Mouse (Mus musculus): ENCODE data around the gene Mia2. TPM values are rescaled to one million over a fixed set of nuclear protein-coding genes. Genes with fewer than 3 reads are reported as not detected.

Gene Mia2
- polyA plus RNA-seq, 1 experiment from 2014 or later: 60.0 TPM

GRCm38 (mm10) chr12:59161091-59161490 lies 65.5 kb downstream of the Mia2 start:
- DNase-seq (ENCODE audit: low spot score) (no peak), ATAC-seq (ENCODE audit: low FRiP score) (no peak)
- Histone ChIP-seq H3K9me3 (ENCODE audit: control insufficient read depth, low read length) (no peaks in the 10 kb centered on the region), H3K4me2 (replicated peaks; ENCODE audit: low read depth, low read length) (no peak overlapping the region), H3K4me3 (ENCODE audit: low read depth, low read length) (no peak overlapping the region), H3K27ac (ENCODE audit: low read depth, low read length) (no peak overlapping the region), H3K27me3 (ENCODE audit: control insufficient read depth, insufficient read depth, low read length) (no peaks in the 10 kb centered on the region), H3K36me3 (ENCODE audit: control insufficient read depth, insufficient read depth, low read length) (peaks cover 6% of the 10 kb centered on the region; the same call in 1 of the 2 replicates), H3K4me1 (replicated peaks; ENCODE audit: control insufficient read depth, insufficient read depth, low read length) (no peaks in the 10 kb centered on the region), H3K9ac (ENCODE audit: low read depth, low read length) (no peak overlapping the region)
- WGBS: 47% methylated on average over 2 of the region's 2 CpGs

GRCm38 (mm10) chr12:59162797-59163196 lies 67.2 kb downstream of the Mia2 start:
- Histone ChIP-seq H3K27ac (ENCODE audit: low read depth, low read length) (no peak overlapping the region), H3K4me3 (ENCODE audit: low read depth, low read length) (no peak overlapping the region), H3K4me2 (replicated peaks; ENCODE audit: low read depth, low read length) (no peak overlapping the region), H3K4me1 (replicated peaks; ENCODE audit: control insufficient read depth, insufficient read depth, low read length) (no peaks in the 10 kb centered on the region), H3K9me3 (ENCODE audit: control insufficient read depth, low read length) (no peaks in the 10 kb centered on the region), H3K9ac (ENCODE audit: low read depth, low read length) (no peak overlapping the region), H3K27me3 (ENCODE audit: control insufficient read depth, insufficient read depth, low read length) (no peaks in the 10 kb centered on the region), H3K36me3 (ENCODE audit: control insufficient read depth, insufficient read depth, low read length) (peaks cover 6% of the 10 kb centered on the region; the same call in 1 of the 2 replicates)
- ATAC-seq (ENCODE audit: low FRiP score) (no peak), DNase-seq (ENCODE audit: low spot score) (no peak)
- WGBS: 93% methylated on average over 2 of the region's 2 CpGs

GRCm38 (mm10) chr12:59164522-59164921 lies 68.9 kb downstream of the Mia2 start:
- no peak for ATAC-seq (ENCODE audit: low FRiP score)
- Histone ChIP-seq H3K9me3 (ENCODE audit: control insufficient read depth, low read length) (no peaks in the 10 kb centered on the region), H3K36me3 (ENCODE audit: control insufficient read depth, insufficient read depth, low read length) (peaks cover 2% of the 10 kb centered on the region; the same call in 1 of the 2 replicates), H3K4me3 (ENCODE audit: low read depth, low read length) (no peak overlapping the region), H3K4me1 (replicated peaks; ENCODE audit: control insufficient read depth, insufficient read depth, low read length) (no peaks in the 10 kb centered on the region), H3K9ac (ENCODE audit: low read depth, low read length) (no peak overlapping the region), H3K27me3 (ENCODE audit: control insufficient read depth, insufficient read depth, low read length) (no peaks in the 10 kb centered on the region), H3K4me2 (replicated peaks; ENCODE audit: low read depth, low read length) (no peak overlapping the region), H3K27ac (ENCODE audit: low read depth, low read length) (no peak overlapping the region)
- WGBS: 96% methylated on average over 6 of the region's 6 CpGs
- DNase-seq (ENCODE audit: low spot score): no peak

GRCm38 (mm10) chr12:59166557-59166956 lies 71.0 kb downstream of the Mia2 start:
- DNase-seq (ENCODE audit: low spot score) (no peak), ATAC-seq (ENCODE audit: low FRiP score) (no peak)
- no peaks in the 10 kb centered on the region for H3K9me3 ChIP-seq (ENCODE audit: control insufficient read depth, low read length)
- H3K27ac ChIP-seq (ENCODE audit: low read depth, low read length): no peak overlapping the region
- H3K27me3 ChIP-seq (ENCODE audit: control insufficient read depth, insufficient read depth, low read length): no peaks in the 10 kb centered on the region
- no peaks in the 10 kb centered on the region for H3K4me1 ChIP-seq (replicated peaks; ENCODE audit: control insufficient read depth, insufficient read depth, low read length)
- H3K9ac ChIP-seq (ENCODE audit: low read depth, low read length): no peak overlapping the region
- 95% methylated on average over 4 of the region's 4 CpGs for WGBS
- H3K4me2 ChIP-seq (replicated peaks; ENCODE audit: low read depth, low read length): no peak overlapping the region
- H3K36me3 ChIP-seq (ENCODE audit: control insufficient read depth, insufficient read depth, low read length): peaks cover 6% of the 10 kb centered on the region; the same call in 1 of the 2 replicates
- no peak overlapping the region for H3K4me3 ChIP-seq (ENCODE audit: low read depth, low read length)

- Histone ChIP-seq H3K27ac (ENCODE audit: low read depth, low read length) (no peak overlapping the region), H3K36me3 (ENCODE audit: control insufficient read depth, insufficient read depth, low read length) (peaks cover 4% of the 10 kb centered on the region; the same call in 1 of the 2 replicates), H3K9me3 (ENCODE audit: control insufficient read depth, low read length) (no peaks in the 10 kb centered on the region), H3K4me3 (ENCODE audit: low read depth, low read length) (no peak overlapping the region), H3K4me2 (replicated peaks; ENCODE audit: low read depth, low read length) (no peak overlapping the region), H3K9ac (ENCODE audit: low read depth, low read length) (no peak overlapping the region), H3K27me3 (ENCODE audit: control insufficient read depth, insufficient read depth, low read length) (no peaks in the 10 kb centered on the region), H3K4me1 (replicated peaks; ENCODE audit: control insufficient read depth, insufficient read depth, low read length) (no peaks in the 10 kb centered on the region)
- DNase-seq (ENCODE audit: low spot score) (no peak), ATAC-seq (ENCODE audit: low FRiP score) (no peak)
- 94% methylated on average over 4 of the region's 4 CpGs for WGBS
Observed at GRCm38 (mm10) chr12:59169935-59170334, 74.3 kb downstream of the Mia2 start.

- 92% methylated on average over 3 of the region's 3 CpGs for WGBS
- H3K36me3 ChIP-seq (ENCODE audit: control insufficient read depth, insufficient read depth, low read length): 0 out of 2 replicates have a peak, but pooled peaks cover 6% of the 10 kb centered on the region
- H3K4me3 ChIP-seq (ENCODE audit: low read depth, low read length): no peak overlapping the region
- no peaks in the 10 kb centered on the region for H3K9me3 ChIP-seq (ENCODE audit: control insufficient read depth, low read length)
- DNase-seq (ENCODE audit: low spot score) (no peak), ATAC-seq (ENCODE audit: low FRiP score) (no peak)
- H3K9ac ChIP-seq (ENCODE audit: low read depth, low read length): no peak overlapping the region
- H3K4me1 ChIP-seq (replicated peaks; ENCODE audit: control insufficient read depth, insufficient read depth, low read length): no peaks in the 10 kb centered on the region
- H3K27me3 ChIP-seq (ENCODE audit: control insufficient read depth, insufficient read depth, low read length): no peaks in the 10 kb centered on the region
- no peak overlapping the region for H3K27ac ChIP-seq (ENCODE audit: low read depth, low read length)
- no peak overlapping the region for H3K4me2 ChIP-seq (replicated peaks; ENCODE audit: low read depth, low read length)
Observed at GRCm38 (mm10) chr12:59177814-59178213, 82.2 kb downstream of the Mia2 start.

GRCm38 (mm10) chr12:59188086-59188682 lies 92.6 kb downstream of the Mia2 start:
- Histone ChIP-seq H3K4me2 (replicated peaks; ENCODE audit: low read depth, low read length) (no peak overlapping the region), H3K9me3 (ENCODE audit: control insufficient read depth, low read length) (no peaks in the 10 kb centered on the region), H3K27me3 (ENCODE audit: control insufficient read depth, insufficient read depth, low read length) (no peaks in the 10 kb centered on the region), H3K27ac (ENCODE audit: low read depth, low read length) (no peak overlapping the region), H3K9ac (ENCODE audit: low read depth, low read length) (no peak overlapping the region), H3K4me3 (ENCODE audit: low read depth, low read length) (no peak overlapping the region), H3K4me1 (replicated peaks; ENCODE audit: control insufficient read depth, insufficient read depth, low read length) (no peaks in the 10 kb centered on the region), H3K36me3 (ENCODE audit: control insufficient read depth, insufficient read depth, low read length) (no peaks in the 10 kb centered on the region)
- ATAC-seq (ENCODE audit: low FRiP score) (no peak), DNase-seq (ENCODE audit: low spot score) (no peak)
- 92% methylated on average over 12 of the region's 12 CpGs for WGBS

- Histone ChIP-seq H3K36me3 (ENCODE audit: control insufficient read depth, insufficient read depth, low read length) (no peaks in the 10 kb centered on the region), H3K9ac (ENCODE audit: low read depth, low read length) (no peak overlapping the region), H3K4me3 (ENCODE audit: low read depth, low read length) (no peak overlapping the region), H3K4me1 (replicated peaks; ENCODE audit: control insufficient read depth, insufficient read depth, low read length) (no peaks in the 10 kb centered on the region), H3K9me3 (ENCODE audit: control insufficient read depth, low read length) (no peaks in the 10 kb centered on the region), H3K4me2 (replicated peaks; ENCODE audit: low read depth, low read length) (no peak overlapping the region), H3K27me3 (ENCODE audit: control insufficient read depth, insufficient read depth, low read length) (no peaks in the 10 kb centered on the region), H3K27ac (ENCODE audit: low read depth, low read length) (no peak overlapping the region)
- DNase-seq (ENCODE audit: low spot score) (no peak), ATAC-seq (ENCODE audit: low FRiP score) (no peak)
- WGBS: 89% methylated on average over 3 of the region's 3 CpGs
Observed at GRCm38 (mm10) chr12:59193637-59194036, 98.0 kb downstream of the Mia2 start.

GRCm38 (mm10) chr12:59194341-59195003 lies 98.9 kb downstream of the Mia2 start:
- Histone ChIP-seq H3K36me3 (ENCODE audit: control insufficient read depth, insufficient read depth, low read length) (no peaks in the 10 kb centered on the region), H3K9ac (ENCODE audit: low read depth, low read length) (no peak overlapping the region), H3K27me3 (ENCODE audit: control insufficient read depth, insufficient read depth, low read length) (no peaks in the 10 kb centered on the region), H3K9me3 (ENCODE audit: control insufficient read depth, low read length) (no peaks in the 10 kb centered on the region), H3K27ac (ENCODE audit: low read depth, low read length) (no peak overlapping the region), H3K4me2 (replicated peaks; ENCODE audit: low read depth, low read length) (no peak overlapping the region), H3K4me3 (ENCODE audit: low read depth, low read length) (no peak overlapping the region), H3K4me1 (replicated peaks; ENCODE audit: control insufficient read depth, insufficient read depth, low read length) (no peaks in the 10 kb centered on the region)
- ATAC-seq (ENCODE audit: low FRiP score) (no peak), DNase-seq (ENCODE audit: low spot score) (no peak)
- WGBS: 87% methylated on average over 9 of the region's 9 CpGs
